Mouse (Mus musculus): ENCODE measurements around the gene Hist1h4c. TPM values are rescaled to one million over a fixed set of nuclear protein-coding genes. Genes with fewer than 3 reads are reported as not detected.

The Hist1h4c gene
- polyA plus RNA-seq, 1 experiment, result 0.56 TPM

GRCm38 (mm10) chr13:23662536-23662935 is 35.7 kb downstream of the Hist1h4c start:
- no peak for TF ChIP-seq POLR2A (IDR thresholded peaks at IDR 0.05; ENCODE audit: insufficient read length, low read depth)
- no peak for TF ChIP-seq TCF3 (IDR thresholded peaks at IDR 0.05; ENCODE audit: insufficient read length, low read depth)
- TF ChIP-seq USF1 (IDR thresholded peaks at IDR 0.05; ENCODE audit: low read depth), result no peak
- no peak for TF ChIP-seq E2F4 (IDR thresholded peaks at IDR 0.05; ENCODE audit: insufficient read depth)
- no peak for TF ChIP-seq SRF (IDR thresholded peaks at IDR 0.05; ENCODE audit: control insufficient read depth, insufficient read length, low read depth)
- no peak for TF ChIP-seq MYOG (IDR thresholded peaks at IDR 0.05; ENCODE audit: control insufficient read depth in 1 of 3, insufficient read depth in 1 of 3, insufficient read length in 2 of 3, low read depth in 2 of 3)
- no peak for TF ChIP-seq MYOD1 (IDR thresholded peaks at IDR 0.05; ENCODE audit: control insufficient read depth in 1 of 3, insufficient read length in 2 of 3, low read depth in 2 of 3)
- no peak for TF ChIP-seq REST (IDR thresholded peaks at IDR 0.05; ENCODE audit: insufficient read depth, insufficient read length)
- no peak for TF ChIP-seq MAX (IDR thresholded peaks at IDR 0.05; ENCODE audit: low read depth)
- TF ChIP-seq CEBPB (IDR thresholded peaks at IDR 0.05; ENCODE audit: insufficient read depth, poor library complexity, severe bottlenecking), result no peak
- TF ChIP-seq POLR2AphosphoS2 (IDR thresholded peaks at IDR 0.05; ENCODE audit: insufficient read length, low read depth), result no peak
- TF ChIP-seq TCF12 (IDR thresholded peaks at IDR 0.05; ENCODE audit: insufficient read depth, poor library complexity, severe bottlenecking), result no peak
- H3K27me3 ChIP-seq (ENCODE audit: control insufficient read depth, insufficient read depth, insufficient read length), result no peaks in the 10 kb centered on the region
- H3K4me3 ChIP-seq, result no peak overlapping the region
- no peaks in the 10 kb centered on the region for H3K36me3 ChIP-seq (ENCODE audit: control insufficient read depth, insufficient read depth)
- H3K4me2 ChIP-seq (ENCODE audit: low read depth), result no peak overlapping the region
- H3K79me2 ChIP-seq (ENCODE audit: control insufficient read depth, insufficient read depth), result no peaks in the 10 kb centered on the region
- H3ac ChIP-seq (ENCODE audit: control insufficient read depth, insufficient read length), result no peak overlapping the region

GRCm38 (mm10) chr13:23659636-23660366 is 38.5 kb downstream of the Hist1h4c start:
- Histone ChIP-seq H3K4me2 (ENCODE audit: low read depth) (peak overlapping the region; percentile 3), H3K36me3 (ENCODE audit: control insufficient read depth, insufficient read depth) (no peaks in the 10 kb centered on the region), H3K27me3 (ENCODE audit: control insufficient read depth, insufficient read depth, insufficient read length) (no peaks in the 10 kb centered on the region), H3K79me2 (ENCODE audit: control insufficient read depth, insufficient read depth) (no peaks in the 10 kb centered on the region), H3K4me3 (no peak overlapping the region), H3ac (ENCODE audit: control insufficient read depth, insufficient read length) (no peak overlapping the region)
- TF ChIP-seq MYOG (IDR thresholded peaks at IDR 0.05; ENCODE audit: control insufficient read depth in 1 of 3, insufficient read depth in 1 of 3, insufficient read length in 2 of 3, low read depth in 2 of 3), result no peak
- no peak for TF ChIP-seq SRF (IDR thresholded peaks at IDR 0.05; ENCODE audit: control insufficient read depth, insufficient read length, low read depth)
- TF ChIP-seq MAX (IDR thresholded peaks at IDR 0.05; ENCODE audit: low read depth), result no peak
- no peak for TF ChIP-seq REST (IDR thresholded peaks at IDR 0.05; ENCODE audit: insufficient read depth, insufficient read length)
- no peak for TF ChIP-seq TCF12 (IDR thresholded peaks at IDR 0.05; ENCODE audit: insufficient read depth, poor library complexity, severe bottlenecking)
- no peak for TF ChIP-seq TCF3 (IDR thresholded peaks at IDR 0.05; ENCODE audit: insufficient read length, low read depth)
- no peak for TF ChIP-seq POLR2AphosphoS2 (IDR thresholded peaks at IDR 0.05; ENCODE audit: insufficient read length, low read depth)
- no peak for TF ChIP-seq MYOD1 (IDR thresholded peaks at IDR 0.05; ENCODE audit: control insufficient read depth in 1 of 3, insufficient read length in 2 of 3, low read depth in 2 of 3)

Other genes with a start within 250 kb of the Hist1h4c start
- gene Btn1a1, start 232.6 kb downstream of the Hist1h4c start, polyA plus RNA-seq (2012; fragmentation: generic; extraction: Trizol), result 0.02 TPM
- gene Btn2a2, start 209.6 kb downstream of the Hist1h4c start, polyA plus RNA-seq (2012; fragmentation: generic; extraction: Trizol), result 0.20 TPM
- 21.5 TPM for gene Hist1h4h, start 167.4 kb downstream of the Hist1h4c start, polyA plus RNA-seq (2012; fragmentation: generic; extraction: Trizol)
- gene Hist1h2af, start 164.5 kb downstream of the Hist1h4c start, polyA plus RNA-seq (2012; fragmentation: generic; extraction: Trizol), result 24.4 TPM
- gene Hist1h3g, start 163.0 kb downstream of the Hist1h4c start, polyA plus RNA-seq (2012; fragmentation: generic; extraction: Trizol), result 3.3 TPM
- gene Hist1h2bh, start 155.1 kb downstream of the Hist1h4c start, polyA plus RNA-seq (2012; fragmentation: generic; extraction: Trizol), result 1.1 TPM
- gene Hist1h3f, start 154.4 kb downstream of the Hist1h4c start, polyA plus RNA-seq (2012; fragmentation: generic; extraction: Trizol), result 0.91 TPM
- gene Hist1h4f, start 146.8 kb downstream of the Hist1h4c start, polyA plus RNA-seq (2012; fragmentation: generic; extraction: Trizol), result 4.1 TPM
- gene Hist1h1d, start 145.2 kb downstream of the Hist1h4c start, polyA plus RNA-seq (2012; fragmentation: generic; extraction: Trizol), result 0.65 TPM
- gene Hist1h3e, start 136.1 kb downstream of the Hist1h4c start, polyA plus RNA-seq (2012; fragmentation: generic; extraction: Trizol), result 1.7 TPM
- gene Hist1h2ae, start 127.2 kb downstream of the Hist1h4c start, polyA plus RNA-seq (2012; fragmentation: generic; extraction: Trizol), result 4.5 TPM
- gene Hist1h2bg, start 127.1 kb downstream of the Hist1h4c start, polyA plus RNA-seq (2012; fragmentation: generic; extraction: Trizol), result 7.8 TPM
- 2.1 TPM for gene Hist1h2bf, start 124.3 kb downstream of the Hist1h4c start, polyA plus RNA-seq (2012; fragmentation: generic; extraction: Trizol)
- 1.6 TPM for gene Hist1h2ad, start 124.1 kb downstream of the Hist1h4c start, polyA plus RNA-seq (2012; fragmentation: generic; extraction: Trizol)
- 2.5 TPM for gene Hist1h3d, start 122.7 kb downstream of the Hist1h4c start, polyA plus RNA-seq (2012; fragmentation: generic; extraction: Trizol)
- 1.8 TPM for gene Hist1h4d, start 116.9 kb downstream of the Hist1h4c start, polyA plus RNA-seq (2012; fragmentation: generic; extraction: Trizol)
- gene Hist1h2be, start 77.3 kb downstream of the Hist1h4c start, polyA plus RNA-seq (2012; fragmentation: generic; extraction: Trizol), result 4.3 TPM
- 4.7 TPM for gene Hist1h1e, start 75.9 kb downstream of the Hist1h4c start, polyA plus RNA-seq (2012; fragmentation: generic; extraction: Trizol)
- 1.3 TPM for gene Hist1h2ac, start 14.5 kb downstream of the Hist1h4c start, polyA plus RNA-seq (2012; fragmentation: generic; extraction: Trizol)
- 113 TPM for gene Hist1h2bc, start 14.3 kb downstream of the Hist1h4c start, polyA plus RNA-seq (2012; fragmentation: generic; extraction: Trizol)
- gene Hist1h1t, start 2.6 kb downstream of the Hist1h4c start, polyA plus RNA-seq (2012; fragmentation: generic; extraction: Trizol), result 0.05 TPM
- gene Hfe, start 12.4 kb upstream of the Hist1h4c start, polyA plus RNA-seq (2012; fragmentation: generic; extraction: Trizol), result 5.1 TPM
- 273 TPM for gene Hist1h1c, start 40.4 kb upstream of the Hist1h4c start, polyA plus RNA-seq (2012; fragmentation: generic; extraction: Trizol)
- 2.5 TPM for gene Hist1h3c, start 47.1 kb upstream of the Hist1h4c start, polyA plus RNA-seq (2012; fragmentation: generic; extraction: Trizol)
- 1.3 TPM for gene Hist1h2bb, start 48.3 kb upstream of the Hist1h4c start, polyA plus RNA-seq (2012; fragmentation: generic; extraction: Trizol)
- 2.1 TPM for gene Hist1h2ab, start 52.7 kb upstream of the Hist1h4c start, polyA plus RNA-seq (2012; fragmentation: generic; extraction: Trizol)
- 1.3 TPM for gene Hist1h3b, start 53.8 kb upstream of the Hist1h4c start, polyA plus RNA-seq (2012; fragmentation: generic; extraction: Trizol)
- gene Hist1h4b, start 58.6 kb upstream of the Hist1h4c start, polyA plus RNA-seq (2012; fragmentation: generic; extraction: Trizol), result 5.5 TPM
- gene Hist1h4a, start 62.8 kb upstream of the Hist1h4c start, polyA plus RNA-seq (2012; fragmentation: generic; extraction: Trizol), result 4.2 TPM
- 1.3 TPM for gene Hist1h3a, start 63.9 kb upstream of the Hist1h4c start, polyA plus RNA-seq (2012; fragmentation: generic; extraction: Trizol)
- 0.98 TPM for gene Hist1h1a, start 65.2 kb upstream of the Hist1h4c start, polyA plus RNA-seq (2012; fragmentation: generic; extraction: Trizol)
- gene Trim38, start 71.5 kb upstream of the Hist1h4c start, polyA plus RNA-seq (2012; fragmentation: generic; extraction: Trizol), result not detected
- not detected for gene Slc17a2, start 108.5 kb upstream of the Hist1h4c start, polyA plus RNA-seq (2012; fragmentation: generic; extraction: Trizol)
- not detected for gene Slc17a3, start 141.0 kb upstream of the Hist1h4c start, polyA plus RNA-seq (2012; fragmentation: generic; extraction: Trizol)
- gene Slc17a1, start 169.3 kb upstream of the Hist1h4c start, polyA plus RNA-seq (2012; fragmentation: generic; extraction: Trizol), result not detected
- gene Slc17a4, start 216.6 kb upstream of the Hist1h4c start, polyA plus RNA-seq (2012; fragmentation: generic; extraction: Trizol), result 0.02 TPM
- gene Hist1h2ba, start 235.7 kb upstream of the Hist1h4c start, polyA plus RNA-seq (2012; fragmentation: generic; extraction: Trizol), result not detected
- gene Hist1h2aa, start 236.0 kb upstream of the Hist1h4c start, polyA plus RNA-seq (2012; fragmentation: generic; extraction: Trizol), result not detected

Data from myocyte (in vitro differentiated cells).